Mouse (Mus musculus) B cell, adult (primary cell): Measurements from ENCODE around the gene Olfr631. TPM values are rescaled to one million over a fixed set of nuclear protein-coding genes. Genes with fewer than 3 reads are reported as not detected.

ENCODE experiments used
- total RNA-seq: library from RNA; stranded (reverse); gene quantifications from 4 replicates; pipeline ENCODE4 v1.2.4, GENCODE M21; 2023; ENCODE audit not compliant: inconsistent age

Olfr631 gene
- not detected in 4 replicates for total RNA-seq

GRCm38 (mm10) chr7:103928525-103928924 is at the start of gene Olfr631:
Gene Olfr631 (plus strand): TSS chr7:103928825.

GRCm38 (mm10) chr7:103886152-103886551 is 42.5 kb upstream of the Olfr631 start, which contains the start of gene Olfr66:
Gene Olfr66 (minus strand): TSS chr7:103886252.

GRCm38 (mm10) chr7:103894385-103894784 is 34.2 kb upstream of the Olfr631 start, which contains the start of gene Olfr64:
Gene Olfr64 (minus strand): TSS chr7:103894485.

GRCm38 (mm10) chr7:103903187-103903586 is 25.4 kb upstream of the Olfr631 start, which contains the start of gene Olfr65:
Gene Olfr65 (plus strand): TSS chr7:103903487.

GRCm38 (mm10) chr7:103934264-103934663 is 5.6 kb downstream of the Olfr631 start, which contains the start of gene Olfr632:
Gene Olfr632 (plus strand): TSS chr7:103934347.

GRCm38 (mm10) chr7:103944137-103944536 is 15.5 kb downstream of the Olfr631 start, which contains the start of gene Olfr633:
Gene Olfr633 (plus strand): TSS chr7:103944437.

GRCm38 (mm10) chr7:103970852-103971251 is 42.2 kb downstream of the Olfr631 start, which contains the start of gene Olfr635:
Gene Olfr635 (plus strand): TSS chr7:103971152.

Other genes with a start within 250 kb of the Olfr631 start
- gene Olfr625-ps1, start 246.1 kb upstream of the Olfr631 start, total RNA-seq: not detected in 4 replicates
- gene Olfr243, start 214.2 kb upstream of the Olfr631 start, total RNA-seq: not detected in 4 replicates
- not detected in 4 replicates for gene Olfr628, start 198.5 kb upstream of the Olfr631 start, total RNA-seq
- gene Olfr629, start 183.9 kb upstream of the Olfr631 start, total RNA-seq: not detected in 4 replicates
- not detected in 4 replicates for gene Olfr630, start 171.5 kb upstream of the Olfr631 start, total RNA-seq
- not detected in 4 replicates for gene Olfr69, start 157.2 kb upstream of the Olfr631 start, total RNA-seq
- gene Olfr68, start 149.1 kb upstream of the Olfr631 start, total RNA-seq: not detected in 4 replicates
- not detected in 4 replicates for gene Olfr67, start 137.0 kb upstream of the Olfr631 start, total RNA-seq
- gene Hbb-bt, start 114.8 kb upstream of the Olfr631 start, total RNA-seq: 3.1 to 9.5 TPM (median 3.9 TPM) in 4 replicates
- gene Hbb-bs, start 100.7 kb upstream of the Olfr631 start, total RNA-seq: 5.7 to 29.6 TPM (median 17.0 TPM) in 4 replicates
- gene Hbb-bh2, start 88.3 kb upstream of the Olfr631 start, total RNA-seq: not detected in 4 replicates
- 0.94 TPM in 1 of 4 replicates, not detected in the others for gene Hbb-bh1, start 85.7 kb upstream of the Olfr631 start, total RNA-seq
- not detected in 4 replicates for gene Hbb-y, start 75.6 kb upstream of the Olfr631 start, total RNA-seq
- gene Olfr66, start 42.6 kb upstream of the Olfr631 start, total RNA-seq: not detected in 4 replicates
- gene Olfr64, start 34.3 kb upstream of the Olfr631 start, total RNA-seq: not detected in 4 replicates
- not detected in 4 replicates for gene Olfr65, start 25.3 kb upstream of the Olfr631 start, total RNA-seq
- gene Olfr632, start 5.5 kb downstream of the Olfr631 start, total RNA-seq: not detected in 4 replicates
- not detected in 4 replicates for gene Olfr633, start 15.6 kb downstream of the Olfr631 start, total RNA-seq
- gene Olfr635, start 42.3 kb downstream of the Olfr631 start, total RNA-seq: not detected in 4 replicates
- gene Olfr638, start 69.9 kb downstream of the Olfr631 start, total RNA-seq: not detected in 4 replicates
- gene Olfr639, start 88.5 kb downstream of the Olfr631 start, total RNA-seq: 0.16 TPM in 1 of 4 replicates, not detected in the others
- gene Olfr640, start 96.7 kb downstream of the Olfr631 start, total RNA-seq: not detected in 4 replicates
- gene Olfr641, start 106.6 kb downstream of the Olfr631 start, total RNA-seq: not detected in 4 replicates
- gene Olfr642, start 123.8 kb downstream of the Olfr631 start, total RNA-seq: not detected in 4 replicates
- not detected in 4 replicates for gene 4930516K23Rik, start 132.6 kb downstream of the Olfr631 start, total RNA-seq
- gene Olfr644, start 143.0 kb downstream of the Olfr631 start, total RNA-seq: not detected in 4 replicates
- not detected in 4 replicates for gene Olfr645, start 156.6 kb downstream of the Olfr631 start, total RNA-seq
- gene Olfr646, start 176.0 kb downstream of the Olfr631 start, total RNA-seq: 0.27 to 0.29 TPM (median 0.27 TPM) in 3 of 4 replicates, not detected in the other
- not detected in 4 replicates for gene Ubqln5, start 201.0 kb downstream of the Olfr631 start, total RNA-seq
- gene Olfr643, start 208.6 kb downstream of the Olfr631 start, total RNA-seq: not detected in 4 replicates
- not detected in 4 replicates for gene Ubqln3, start 214.5 kb downstream of the Olfr631 start, total RNA-seq
- not detected in 4 replicates for gene Ubqlnl, start 221.7 kb downstream of the Olfr631 start, total RNA-seq
- gene Olfm5, start 236.0 kb downstream of the Olfr631 start, total RNA-seq: not detected in 4 replicates